Mouse (Mus musculus) heart, embryonic 10.5 days (tissue): Measurements from ENCODE around the gene Tfec. TPM values are rescaled to one million over a fixed set of nuclear protein-coding genes. Genes with fewer than 3 reads are reported as not detected.

Experiments used
- DNase-seq: peaks from one replicate; pipeline ENCODE4 v3.0.0-alpha.2; 2017; ENCODE audit warnings: low spot score
- H3K27ac ChIP-seq: fragments of 300-500 bp; sonication (generic); 2 replicates; pipeline ENCODE4 v1.5.1; 2016; ENCODE audit warnings: mild to moderate bottlenecking
- H3K27me3 ChIP-seq: fragments of 300-500 bp; sonication (generic); 2 replicates; pipeline ENCODE4 v1.6.1; 2016; ENCODE audit warnings: mild to moderate bottlenecking; ENCODE audit not compliant: poor library complexity, insufficient read depth, severe bottlenecking
- H3K36me3 ChIP-seq: fragments of 300-500 bp; sonication (generic); 2 replicates; pipeline ENCODE4 v1.6.1; 2016; ENCODE audit warnings: mild to moderate bottlenecking, moderate library complexity
- H3K4me1 ChIP-seq: fragments of 300-500 bp; sonication (generic); 2 replicates; pipeline ENCODE4 v1.6.1; 2016; ENCODE audit warnings: mild to moderate bottlenecking
- H3K4me3 ChIP-seq: fragments of 300-500 bp; sonication (generic); 2 replicates; pipeline ENCODE4 v1.5.1; 2016; ENCODE audit warnings: mild to moderate bottlenecking, moderate library complexity
- H3K9me3 ChIP-seq: fragments of 300-500 bp; sonication (generic); 2 replicates; pipeline ENCODE4 v1.6.1; 2016; ENCODE audit warnings: mild to moderate bottlenecking, moderate library complexity
- WGBS: fragments of 180-500 bp; shearing (Covaris S2); methylation state at CpG from one replicate; pipeline ENCODE4 v1.1.7; 2016; 5-methylcytosine and 5-hydroxymethylcytosine counted together
- polyA plus RNA-seq: library from polyadenylated mRNA; unstranded; fragments of >200 nt; fragmentation: Nextera tagmentation; extraction: Ambion mirVana; gene quantifications from 2 replicates; pipeline ENCODE4 v1.2.1, GENCODE M21; 2016

Tfec gene
- polyA plus RNA-seq, 1 experiment from 2014 or later: 1.1 TPM

- no peak overlapping the region for H3K4me3 ChIP-seq
- H3K36me3 ChIP-seq: no peaks in the 10 kb centered on the region
- no peaks in the 10 kb centered on the region for H3K9me3 ChIP-seq
- 83% methylated on average over 7 of the region's 7 CpGs for WGBS
- no peaks in the 10 kb centered on the region for H3K27me3 ChIP-seq
- H3K4me1 ChIP-seq: no peaks in the 10 kb centered on the region
- DNase-seq: no peak
- no peak overlapping the region for H3K27ac ChIP-seq
These were observed 42.2 kb downstream of the Tfec start for GRCm38 (mm10) chr6:16855879-16856545.

GRCm38 (mm10) chr6:16854977-16855376, 43.3 kb downstream of the Tfec start:
- no peaks in the 10 kb centered on the region for H3K4me1 ChIP-seq
- no peaks in the 10 kb centered on the region for H3K36me3 ChIP-seq
- H3K27me3 ChIP-seq: no peaks in the 10 kb centered on the region
- WGBS: 84% methylated on average over 9 of the region's 9 CpGs
- no peak overlapping the region for H3K27ac ChIP-seq
- H3K4me3 ChIP-seq: no peak overlapping the region
- H3K9me3 ChIP-seq: no peaks in the 10 kb centered on the region
- no peak for DNase-seq

GRCm38 (mm10) chr6:16846521-16846920, 51.7 kb downstream of the Tfec start:
- no peak for DNase-seq
- Histone ChIP-seq H3K4me3 (no peak overlapping the region), H3K27ac (no peak overlapping the region), H3K27me3 (no peaks in the 10 kb centered on the region), H3K36me3 (no peaks in the 10 kb centered on the region), H3K4me1 (no peaks in the 10 kb centered on the region), H3K9me3 (no peaks in the 10 kb centered on the region)
- WGBS: 84% methylated on average over 7 of the region's 7 CpGs

GRCm38 (mm10) chr6:16835631-16836030, 62.6 kb downstream of the Tfec start:
- Histone ChIP-seq H3K4me3 (no peak overlapping the region), H3K27me3 (no peaks in the 10 kb centered on the region), H3K27ac (no peak overlapping the region), H3K9me3 (no peaks in the 10 kb centered on the region), H3K4me1 (no peaks in the 10 kb centered on the region), H3K36me3 (no peaks in the 10 kb centered on the region)
- DNase-seq: no peak
- 73% methylated on average over 1 of the region's 1 CpGs for WGBS

- DNase-seq: no peak
- Histone ChIP-seq H3K4me1 (no peaks in the 10 kb centered on the region), H3K9me3 (no peaks in the 10 kb centered on the region), H3K36me3 (no peaks in the 10 kb centered on the region), H3K27ac (no peak overlapping the region), H3K4me3 (no peak overlapping the region), H3K27me3 (no peaks in the 10 kb centered on the region)
These were observed 69.9 kb downstream of the Tfec start for GRCm38 (mm10) chr6:16828304-16828703.

GRCm38 (mm10) chr6:16821985-16822384, 76.3 kb downstream of the Tfec start:
- no peaks in the 10 kb centered on the region for H3K36me3 ChIP-seq
- H3K4me3 ChIP-seq: no peak overlapping the region
- no peaks in the 10 kb centered on the region for H3K4me1 ChIP-seq
- H3K27ac ChIP-seq: no peak overlapping the region
- DNase-seq: no peak
- 50% methylated on average over 1 of the region's 1 CpGs for WGBS
- no peaks in the 10 kb centered on the region for H3K27me3 ChIP-seq
- H3K9me3 ChIP-seq: no peaks in the 10 kb centered on the region

GRCm38 (mm10) chr6:16806302-16806701, 91.9 kb downstream of the Tfec start:
- H3K4me1 ChIP-seq: no peaks in the 10 kb centered on the region
- H3K27me3 ChIP-seq: no peaks in the 10 kb centered on the region
- H3K27ac ChIP-seq: no peak overlapping the region
- WGBS: 77% methylated on average over 1 of the region's 1 CpGs
- no peak overlapping the region for H3K4me3 ChIP-seq
- DNase-seq: no peak
- no peaks in the 10 kb centered on the region for H3K9me3 ChIP-seq
- H3K36me3 ChIP-seq: no peaks in the 10 kb centered on the region

GRCm38 (mm10) chr6:16797669-16798068, 100.6 kb downstream of the Tfec start:
- DNase-seq: no peak
- WGBS: 48% methylated on average over 10 of the region's 10 CpGs
- Histone ChIP-seq H3K36me3 (no peaks in the 10 kb centered on the region), H3K27me3 (no peaks in the 10 kb centered on the region), H3K4me1 (no peaks in the 10 kb centered on the region), H3K4me3 (no peak overlapping the region), H3K27ac (no peak overlapping the region), H3K9me3 (no peaks in the 10 kb centered on the region)

- no peak overlapping the region for H3K27ac ChIP-seq
- no peak overlapping the region for H3K4me3 ChIP-seq
- 76% methylated on average over 9 of the region's 9 CpGs for WGBS
- H3K27me3 ChIP-seq: no peaks in the 10 kb centered on the region
- H3K9me3 ChIP-seq: no peaks in the 10 kb centered on the region
- H3K36me3 ChIP-seq: no peaks in the 10 kb centered on the region
- no peak for DNase-seq
- no peaks in the 10 kb centered on the region for H3K4me1 ChIP-seq
These were observed 101.3 kb downstream of the Tfec start for GRCm38 (mm10) chr6:16796914-16797313.

- 72% methylated on average over 7 of the region's 7 CpGs for WGBS
- no peaks in the 10 kb centered on the region for H3K9me3 ChIP-seq
- DNase-seq: no peak
- no peak overlapping the region for H3K27ac ChIP-seq
- H3K27me3 ChIP-seq: no peaks in the 10 kb centered on the region
- no peak overlapping the region for H3K4me3 ChIP-seq
- H3K36me3 ChIP-seq: no peaks in the 10 kb centered on the region
- no peaks in the 10 kb centered on the region for H3K4me1 ChIP-seq
These were observed 104.2 kb downstream of the Tfec start for GRCm38 (mm10) chr6:16794036-16794435.

- Histone ChIP-seq H3K36me3 (no peaks in the 10 kb centered on the region), H3K9me3 (no peaks in the 10 kb centered on the region), H3K27me3 (no peaks in the 10 kb centered on the region), H3K4me3 (no peak overlapping the region), H3K27ac (no peak overlapping the region), H3K4me1 (no peaks in the 10 kb centered on the region)
- 80% methylated on average over 3 of the region's 3 CpGs for WGBS
- DNase-seq: no peak
These were observed 113.1 kb downstream of the Tfec start for GRCm38 (mm10) chr6:16785166-16785565.

Other genes starting within 250 kb of the Tfec start
- 12.3 and 38.0 TPM in 2 replicates for gene Tes, start 166.7 kb upstream of the Tfec start, polyA plus RNA-seq